Mouse (Mus musculus) limb, embryonic 14.5 days (tissue): Measurements from ENCODE around the gene Camta2. TPM values are rescaled to one million over a fixed set of nuclear protein-coding genes. Genes with fewer than 3 reads are reported as not detected.

ENCODE experiments used
- ATAC-seq: fragments of 200-750 bp; cut with Nextera tagmentation; 2 replicates; pipeline ENCODE4 v1.8.0; 2017; ENCODE audit warnings: low read depth, moderate number of reproducible peaks, moderate TSS enrichment; ENCODE audit not compliant: low FRiP score
- DNase-seq: peaks from one replicate; pipeline ENCODE4 v3.0.0-alpha.2; 2015; ENCODE audit warnings: low spot score
- H3K27ac ChIP-seq: fragments of 300-500 bp; sonication (generic); replicated peaks from 2 replicates; pipeline ENCODE4 v1.5.1; 2014; ENCODE audit warnings: low read depth, mild to moderate bottlenecking, low read length, moderate library complexity, mixed read lengths
- H3K27me3 ChIP-seq: fragments of 300-500 bp; sonication (generic); 2 replicates; pipeline ENCODE4 v1.6.1; 2014; ENCODE audit warnings: low read length, mixed read lengths; ENCODE audit not compliant: control insufficient read depth, insufficient read depth
- H3K36me3 ChIP-seq: fragments of 300-500 bp; sonication (generic); 2 replicates; pipeline ENCODE4 v1.6.1; 2014; ENCODE audit warnings: mild to moderate bottlenecking, low read length, moderate library complexity, mixed read lengths; ENCODE audit not compliant: control insufficient read depth, insufficient read depth
- H3K4me1 ChIP-seq: fragments of 300-500 bp; sonication (generic); 2 replicates; pipeline ENCODE4 v1.6.1; 2014; ENCODE audit warnings: antibody characterized with exemption, low read length, mixed read lengths; ENCODE audit not compliant: control insufficient read depth, insufficient read depth
- H3K4me2 ChIP-seq: fragments of 300-500 bp; sonication (generic); replicated peaks from 2 replicates; pipeline ENCODE4 v1.6.1; 2014; ENCODE audit warnings: low read depth, mild to moderate bottlenecking, low read length, moderate library complexity; ENCODE audit not compliant: severe bottlenecking
- H3K4me3 ChIP-seq: fragments of 300-500 bp; sonication (generic); replicated peaks from 2 replicates; pipeline ENCODE4 v1.5.1; 2014; ENCODE audit warnings: low read length
- H3K9ac ChIP-seq: fragments of 300-500 bp; sonication (generic); 2 replicates; pipeline ENCODE4 v1.6.1; 2014; ENCODE audit warnings: mild to moderate bottlenecking, low read depth, low read length, moderate library complexity; ENCODE audit not compliant: severe bottlenecking
- H3K9me3 ChIP-seq: fragments of 300-500 bp; sonication (generic); 2 replicates; pipeline ENCODE4 v1.6.1; 2016; ENCODE audit warnings: low read length; ENCODE audit not compliant: control insufficient read depth
- POLR2A ChIP-seq: fragments of 200-500 bp; IDR thresholded peaks from 2 replicates; pipeline ENCODE4 v1.8.0; 2012; ENCODE audit warnings: inconsistent platforms, mild to moderate bottlenecking, moderate library complexity, borderline replicate concordance; ENCODE audit not compliant: insufficient read depth, insufficient read length; ENCODE audit errors: extremely low read depth
- WGBS: fragments of 180-500 bp; shearing (Covaris S2); extraction: QIAGEN DNeasy Blood & Tissue Kit; methylation state at CpG from one replicate; pipeline ENCODE4 v1.1.7; 2014; 5-methylcytosine and 5-hydroxymethylcytosine counted together
- polyA plus RNA-seq, 2 experiments: library from polyadenylated mRNA; depleted of rRNA in 1 of 2; stranded (reverse) in 1 of 2; unstranded in 1 of 2; fragments of >200 nt; fragmentation: Nextera tagmentation in 1 of 2; extraction: Ambion mirVana in 1 of 2; gene quantifications; 2 replicates each; pipeline versions ENCODE4 v1.2.1 to v1.2.3; 2012 to 2014

Camta2 gene
- polyA plus RNA-seq, 2 experiments: 14.4 to 20.3 TPM

DNA sequence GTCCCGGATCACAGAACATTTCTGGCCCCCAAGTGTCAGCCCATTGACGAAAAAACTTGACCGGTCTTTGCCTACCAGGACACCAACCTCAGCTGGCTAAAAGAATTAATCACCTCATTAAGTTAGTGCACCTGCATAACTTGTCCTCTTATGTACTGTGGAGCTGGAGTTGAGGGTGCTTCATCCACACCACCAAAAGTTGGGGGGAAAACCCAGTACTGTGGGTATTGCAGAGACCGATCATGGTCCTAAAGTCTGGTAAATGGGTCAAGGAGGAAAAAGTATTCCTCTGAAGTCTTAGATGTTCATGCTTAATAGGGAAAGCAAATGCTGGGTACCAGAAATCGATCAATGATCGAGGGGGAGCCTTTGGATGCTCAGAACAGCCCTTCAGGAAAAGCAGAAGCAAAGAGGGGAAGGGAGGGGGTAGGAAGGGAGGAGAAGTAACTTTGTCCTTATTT lies 35.0 kb downstream of the Camta2 start:
- H3K27me3 ChIP-seq: no peaks in the 10 kb centered on the region
- peaks cover 33% of the 10 kb centered on the region for H3K4me1 ChIP-seq
- peak overlapping the region; percentile 97 for H3K27ac ChIP-seq
- no peak for TF ChIP-seq POLR2A
- H3K9me3 ChIP-seq: no peaks in the 10 kb centered on the region
- H3K9ac ChIP-seq: peak overlapping the region; percentile 96
- peaks cover 50% of the 10 kb centered on the region for H3K36me3 ChIP-seq
- H3K4me2 ChIP-seq: peak overlapping the region; percentile 97
- WGBS: 44% methylated on average over 6 of the region's 6 CpGs
- ATAC-seq (no peak), DNase-seq (no peak)
- H3K4me3 ChIP-seq: peak overlapping the region; percentile 100

- peaks cover 50% of the 10 kb centered on the region for H3K36me3 ChIP-seq
- peak overlapping the region; percentile 100 for H3K4me3 ChIP-seq
- H3K27me3 ChIP-seq: no peaks in the 10 kb centered on the region
- TF ChIP-seq POLR2A: no peak
- ATAC-seq (no peak), DNase-seq (peak; percentile 66)
- H3K4me2 ChIP-seq: peak overlapping the region; percentile 97
- no peaks in the 10 kb centered on the region for H3K9me3 ChIP-seq
- peak overlapping the region; percentile 97 for H3K27ac ChIP-seq
- H3K9ac ChIP-seq: peak overlapping the region; percentile 96
- 50% methylated on average over 12 of the region's 12 CpGs for WGBS
- H3K4me1 ChIP-seq: peaks cover 28% of the 10 kb centered on the region
Observed at GRCm38 (mm10) chr11:70652029-70652883, 35.6 kb downstream of the Camta2 start.

DNA sequence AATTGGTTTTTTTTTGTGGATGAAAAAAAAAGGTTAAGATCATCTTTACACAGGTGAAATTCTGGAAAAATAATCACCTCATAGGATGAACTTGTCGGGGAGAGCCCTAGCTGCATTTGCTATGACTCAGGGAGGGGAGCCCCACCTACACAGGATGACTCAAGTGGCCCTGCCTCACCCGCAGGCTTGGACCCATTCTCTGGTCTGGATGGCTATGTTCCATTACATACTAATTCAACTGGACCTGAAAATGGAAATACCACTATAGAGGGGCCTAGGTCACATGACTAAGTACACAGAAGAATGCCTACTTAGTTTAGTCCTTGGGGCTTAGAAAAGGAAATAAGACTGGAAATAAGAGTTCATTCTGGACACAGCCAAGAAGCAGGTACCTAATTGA lies 36.5 kb downstream of the Camta2 start:
- no peak for TF ChIP-seq POLR2A
- WGBS: 71% methylated on average over 2 of the region's 2 CpGs

DNA sequence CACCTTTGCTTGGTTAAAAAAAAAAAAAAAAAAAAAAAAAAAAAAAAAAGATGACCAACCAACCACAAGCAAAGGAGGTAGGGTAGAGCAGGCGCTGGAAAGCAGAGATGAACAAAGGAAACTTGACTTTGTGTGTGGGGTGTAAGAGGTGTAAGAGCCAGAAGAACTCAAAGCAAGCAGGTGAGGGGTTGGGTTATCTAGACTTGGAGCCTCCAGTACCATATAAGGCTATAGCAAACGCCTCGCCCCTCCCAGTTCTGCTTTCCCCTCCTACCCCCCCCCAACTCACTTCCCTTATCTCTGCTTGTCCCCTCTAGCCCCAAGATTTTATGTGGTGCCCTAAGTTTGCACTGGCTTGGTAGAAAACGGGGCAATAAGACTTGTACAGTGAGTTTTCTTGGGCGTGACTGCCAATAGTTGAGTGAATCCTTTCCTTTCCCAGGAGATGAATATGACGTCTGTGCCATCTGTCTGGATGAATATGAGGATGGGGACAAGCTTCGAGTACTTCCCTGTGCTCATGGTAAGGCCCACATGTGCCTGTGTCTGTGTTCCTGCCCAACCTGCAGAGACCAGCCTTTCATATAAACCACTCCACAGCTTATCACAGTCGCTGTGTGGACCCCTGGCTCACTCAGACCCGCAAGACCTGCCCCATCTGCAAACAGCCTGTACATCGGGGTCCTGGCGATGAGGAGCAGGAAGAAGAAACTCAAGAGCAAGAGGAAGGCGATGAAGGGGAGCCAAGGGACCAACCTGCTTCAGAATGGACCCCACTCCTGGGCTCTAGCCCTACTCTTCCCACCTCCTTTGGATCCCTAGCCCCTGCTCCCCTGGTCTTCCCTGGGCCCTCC lies 37.4 kb downstream of the Camta2 start:
- ATAC-seq (no peak), DNase-seq (no peak)
- TF ChIP-seq POLR2A: no peak
- H3K4me2 ChIP-seq: 0 out of 2 replicates have a peak overlapping the region, but pooled peaks have one; percentile 1
- H3K9me3 ChIP-seq: no peaks in the 10 kb centered on the region
- peak overlapping the region; percentile 9; the same call in 1 of the 2 replicates for H3K4me3 ChIP-seq
- no peaks in the 10 kb centered on the region for H3K27me3 ChIP-seq
- H3K9ac ChIP-seq: no peak overlapping the region
- H3K27ac ChIP-seq: no peak overlapping the region
- peaks cover 23% of the 10 kb centered on the region for H3K4me1 ChIP-seq
- 77% methylated on average over 12 of the region's 12 CpGs for WGBS
- H3K36me3 ChIP-seq: peaks cover 53% of the 10 kb centered on the region

More for the DNA sequence above, 36.5 kb downstream of the Camta2 start:
- Histone ChIP-seq H3K9ac (no peak overlapping the region), H3K36me3 (peaks cover 50% of the 10 kb centered on the region), H3K27me3 (no peaks in the 10 kb centered on the region), H3K9me3 (no peaks in the 10 kb centered on the region), H3K4me1 (peaks cover 20% of the 10 kb centered on the region), H3K4me3 (no peak overlapping the region), H3K27ac (no peak overlapping the region), H3K4me2 (0 out of 2 replicates have a peak overlapping the region, but pooled peaks have one; percentile 1)
- ATAC-seq: no peak
- no peak for DNase-seq

DNA sequence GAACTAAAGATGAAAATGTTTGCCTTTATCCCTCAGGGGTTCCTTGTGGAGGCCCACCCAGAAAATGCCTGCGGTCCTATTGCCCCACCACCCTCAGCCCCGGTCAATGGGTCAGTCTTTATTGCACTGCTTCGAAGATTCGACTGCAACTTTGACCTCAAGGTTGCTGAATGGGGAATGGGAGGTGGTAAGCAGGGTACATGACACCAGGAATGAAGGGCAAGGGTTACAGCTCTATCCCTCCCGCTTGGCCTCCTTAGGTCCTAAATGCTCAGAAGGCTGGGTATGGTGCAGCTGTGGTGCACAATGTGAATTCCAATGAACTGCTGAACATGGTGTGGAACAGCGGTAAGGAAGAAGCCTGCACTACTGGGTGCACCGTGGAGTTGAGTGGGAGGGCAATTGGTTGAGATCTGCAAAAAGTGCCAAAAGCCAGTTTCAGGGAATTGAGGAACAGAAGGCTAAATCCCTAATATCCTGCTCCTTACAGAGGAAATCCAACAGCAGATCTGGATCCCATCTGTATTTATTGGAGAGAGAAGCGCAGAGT lies 38.6 kb downstream of the Camta2 start:
- no peak overlapping the region for H3K9ac ChIP-seq
- H3K27me3 ChIP-seq: no peaks in the 10 kb centered on the region
- ATAC-seq: no peak
- TF ChIP-seq POLR2A: no peak
- peaks cover 66% of the 10 kb centered on the region for H3K36me3 ChIP-seq
- WGBS: 80% methylated on average over 8 of the region's 8 CpGs
- peak overlapping the region; percentile 2; the same call in 1 of the 2 replicates for H3K4me3 ChIP-seq
- no peaks in the 10 kb centered on the region for H3K9me3 ChIP-seq
- no peak overlapping the region for H3K27ac ChIP-seq
- H3K4me2 ChIP-seq: 0 out of 2 replicates have a peak overlapping the region, but pooled peaks have one; percentile 89
- peaks cover 26% of the 10 kb centered on the region for H3K4me1 ChIP-seq
- no peak for DNase-seq
